Mouse (Mus musculus): ENCODE results near the gene Zfp423. TPM values are rescaled to one million over a fixed set of nuclear protein-coding genes. Genes with fewer than 3 reads are reported as not detected.

Gene Zfp423
- total and polyA plus RNA-seq, 3 experiments, result not detected

DNA sequence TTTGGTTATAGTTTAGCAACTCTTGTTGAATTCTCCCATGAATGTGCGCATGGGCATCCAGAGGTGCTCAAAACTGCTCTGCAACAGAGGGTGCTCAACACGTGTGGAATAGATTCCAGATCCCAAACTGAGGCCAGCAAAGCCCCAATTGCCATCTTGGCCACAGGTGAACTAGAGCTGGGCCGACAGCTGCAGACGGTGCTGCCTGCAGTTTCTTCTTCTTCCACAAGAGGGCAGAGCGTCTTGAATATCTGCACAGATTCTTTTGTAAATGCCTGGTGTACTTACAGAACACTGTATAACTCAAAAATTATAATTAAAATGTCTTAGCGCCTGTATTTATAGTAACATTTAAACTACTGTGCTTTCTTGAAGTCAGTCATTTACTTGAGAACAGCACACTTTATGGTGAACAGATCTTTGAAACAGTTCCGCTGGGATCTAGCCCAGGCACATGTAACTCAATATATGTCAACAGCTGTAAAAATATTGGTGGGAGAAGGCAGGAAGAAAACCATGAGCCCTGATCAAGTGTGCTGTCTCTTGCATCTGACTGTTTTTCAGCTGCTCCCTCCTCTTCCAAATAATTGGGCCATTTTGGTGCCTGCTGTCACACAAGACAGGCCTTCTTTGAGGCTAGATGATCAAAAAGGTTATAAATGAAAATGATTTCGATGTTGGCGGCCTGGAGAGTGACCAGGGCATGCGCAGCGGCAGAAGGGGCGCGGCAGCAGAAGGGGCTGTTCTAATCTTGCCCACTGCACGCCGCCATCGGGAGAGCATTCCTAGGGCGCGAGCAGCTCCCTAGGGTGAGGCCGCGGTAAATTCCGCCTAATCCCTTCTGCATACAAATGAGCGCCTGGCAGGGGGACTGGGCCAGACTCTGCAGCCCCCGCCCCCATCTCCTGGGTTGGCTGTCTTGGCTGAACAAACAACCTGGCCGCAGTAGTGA, 243.4 kb downstream of the Zfp423 start:
- Histone ChIP-seq H3K9ac (ENCODE audit: control insufficient read depth, low read depth, low read length, poor library complexity, severe bottlenecking) (no peak overlapping the region), H3K27me3 (ENCODE audit: control insufficient read depth in 1 of 2, insufficient read depth in 2 of 2, low read length in 2 of 2) (no peaks in the 10 kb centered on the region), H3K27ac (ENCODE audit: control insufficient read depth, low read depth, low read length) (no peak overlapping the region), H3K9me3 (replicated peaks; ENCODE audit: insufficient read depth, low read length) (no peaks in the 10 kb centered on the region), H3K36me3 (ENCODE audit: control insufficient read depth in 1 of 2, insufficient read depth in 2 of 2, low read length in 2 of 2) (no peaks in the 10 kb centered on the region), H3K79me2 (ENCODE audit: control insufficient read depth, insufficient read depth, low read length, poor library complexity) (no peaks in the 10 kb centered on the region), H3K4me3 (ENCODE audit: control insufficient read depth in 1 of 2, insufficient read depth in 1 of 2, low read depth in 2 of 2, low read length in 2 of 2) (no peak overlapping the region), H3K4me1 (ENCODE audit: control insufficient read depth in 1 of 2, insufficient read depth in 2 of 2, low read length in 2 of 2) (no peaks in the 10 kb centered on the region)
- TF ChIP-seq SMC3 (IDR thresholded peaks at IDR 0.05; ENCODE audit: low read depth, low read length), result peak; percentile 48
- TF ChIP-seq RAD21 (IDR thresholded peaks at IDR 0.05; ENCODE audit: low read depth, low read length), result peak; percentile 33
- no peak for TF ChIP-seq JUND (IDR thresholded peaks at IDR 0.05; ENCODE audit: low read depth, low read length)
- peak; percentile 48 to 64 (median 56) for TF ChIP-seq CTCF (IDR thresholded peaks at IDR 0.05 in 2 of 3, conservative IDR thresholded peaks at IDR 0.05 in 1 of 3; ENCODE audit: control insufficient read depth in 1 of 3, insufficient read depth in 1 of 3, low read depth in 2 of 3, low read length in 3 of 3, poor library complexity in 1 of 3, severe bottlenecking in 1 of 3)
- TF ChIP-seq MAZ (IDR thresholded peaks at IDR 0.05; ENCODE audit: low read depth, low read length), result no peak
- TF ChIP-seq BHLHE40 (IDR thresholded peaks at IDR 0.05; ENCODE audit: borderline replicate concordance, low read depth, low read length), result no peak
- DNase-seq (ENCODE audit: low read depth, low spot score), result peak; percentile 28

DNA sequence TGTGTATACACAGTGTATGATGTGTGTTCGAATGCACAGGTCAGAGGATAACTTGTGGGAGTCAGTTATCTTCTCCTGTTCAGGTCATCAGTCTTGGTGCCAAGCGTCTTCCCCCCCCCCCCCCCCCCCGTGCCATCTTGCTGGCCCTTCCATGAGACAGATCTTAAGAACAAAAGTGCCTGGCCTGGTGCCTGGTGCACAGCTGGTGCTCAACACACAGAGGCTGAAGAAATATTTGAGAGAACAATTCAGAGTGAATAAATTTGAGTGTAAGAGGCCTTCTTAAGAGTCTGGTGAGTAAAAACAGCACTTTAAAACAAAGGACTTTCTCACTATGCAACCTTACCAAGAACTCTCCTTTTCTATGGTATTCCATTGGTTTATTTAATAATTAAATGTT, 245.4 kb downstream of the Zfp423 start:
- Histone ChIP-seq H3K79me2 (ENCODE audit: control insufficient read depth, insufficient read depth, low read length, poor library complexity) (no peaks in the 10 kb centered on the region), H3K9me3 (replicated peaks; ENCODE audit: insufficient read depth, low read length) (no peaks in the 10 kb centered on the region), H3K9ac (ENCODE audit: control insufficient read depth, low read depth, low read length, poor library complexity, severe bottlenecking) (no peak overlapping the region), H3K27ac (ENCODE audit: control insufficient read depth, low read depth, low read length) (no peak overlapping the region), H3K36me3 (ENCODE audit: control insufficient read depth in 1 of 2, insufficient read depth in 2 of 2, low read length in 2 of 2) (no peaks in the 10 kb centered on the region), H3K27me3 (ENCODE audit: control insufficient read depth in 1 of 2, insufficient read depth in 2 of 2, low read length in 2 of 2) (no peaks in the 10 kb centered on the region), H3K4me1 (ENCODE audit: control insufficient read depth in 1 of 2, insufficient read depth in 2 of 2, low read length in 2 of 2) (no peaks in the 10 kb centered on the region), H3K4me3 (ENCODE audit: control insufficient read depth in 1 of 2, insufficient read depth in 1 of 2, low read depth in 2 of 2, low read length in 2 of 2) (no peak overlapping the region)
- TF ChIP-seq USF2 (IDR thresholded peaks at IDR 0.05; ENCODE audit: borderline replicate concordance in 1 of 2, insufficient read depth in 1 of 2, low read depth in 1 of 2, low read length in 2 of 2) (no peak), ZKSCAN1 (IDR thresholded peaks at IDR 0.05; ENCODE audit: low read depth, low read length) (no peak), SMC3 (IDR thresholded peaks at IDR 0.05; ENCODE audit: low read depth, low read length) (no peak), POLR2AphosphoS2 (IDR thresholded peaks at IDR 0.05; ENCODE audit: low read length) (no peak), ETS1 (IDR thresholded peaks at IDR 0.05; ENCODE audit: low read depth, low read length) (no peak), CHD2 (IDR thresholded peaks at IDR 0.05; ENCODE audit: low read length) (no peak), MXI1 (IDR thresholded peaks at IDR 0.05; ENCODE audit: low read depth, low read length) (no peak), GABPA (IDR thresholded peaks at IDR 0.05; ENCODE audit: low read depth, low read length) (no peak), MEF2A (IDR thresholded peaks at IDR 0.05; ENCODE audit: extremely low read depth, insufficient replicate concordance, low read depth, low read length, poor library complexity, severe bottlenecking) (no peak), HCFC1 (IDR thresholded peaks at IDR 0.05; ENCODE audit: low read depth, low read length) (no peak), MAZ (IDR thresholded peaks at IDR 0.05; ENCODE audit: low read depth, low read length) (no peak), E2F4 (IDR thresholded peaks at IDR 0.05; ENCODE audit: borderline replicate concordance, low read depth, low read length) (no peak), POLR2AphosphoS5 (IDR thresholded peaks at IDR 0.05; ENCODE audit: borderline replicate concordance, low read depth, low read length) (no peak), MYC (IDR thresholded peaks at IDR 0.05; ENCODE audit: low read depth, low read length) (no peak), SIN3A (IDR thresholded peaks at IDR 0.05; ENCODE audit: low read length) (no peak)
- no peak for DNase-seq (ENCODE audit: low read depth, low spot score)
